Mouse (Mus musculus): Measurements from ENCODE around the gene Ppm1g. TPM values are rescaled to one million over a fixed set of nuclear protein-coding genes. Genes with fewer than 3 reads are reported as not detected.
A peak's percentile ranks its signal among the peaks of the same experiment; 100 is the strongest.

Gene Ppm1g
- polyA plus RNA-seq, 1 experiment from 2014 or later = 145 TPM

DNA sequence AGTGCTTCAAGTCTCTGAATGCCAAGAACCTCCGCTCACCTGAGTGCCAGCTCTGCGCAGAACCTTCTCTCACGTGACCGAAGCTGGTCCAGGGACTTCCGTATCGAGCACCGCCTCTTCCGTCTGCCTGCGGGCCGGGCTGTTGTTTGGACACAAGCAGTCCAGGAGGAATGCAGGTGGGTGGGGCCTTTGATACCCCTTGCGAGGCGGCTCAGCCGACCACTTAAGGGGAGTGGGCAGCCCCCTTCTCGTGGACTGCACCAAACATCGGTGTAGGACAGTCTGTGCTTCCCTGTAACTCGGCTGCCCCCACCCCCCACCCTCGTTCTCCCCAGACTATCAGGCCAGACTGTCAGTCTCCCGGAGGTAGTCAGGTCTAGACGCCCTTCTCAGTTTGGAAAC is 66.3 kb downstream of the Ppm1g start, which contains the start of gene Mpv17:
Gene Mpv17, minus strand, starts transcription at position 100 of the 402 bp plus-strand sequence.
- under 1% methylated on average over 19 of the region's 19 CpGs for WGBS
- Histone ChIP-seq H3K36me3 (ENCODE audit: control insufficient read depth, insufficient read depth, low read length) (peaks cover 34% of the 10 kb centered on the region), H3K9ac (ENCODE audit: low read depth, low read length) (peak within 1 kb of the TSS; percentile 65)

DNA sequence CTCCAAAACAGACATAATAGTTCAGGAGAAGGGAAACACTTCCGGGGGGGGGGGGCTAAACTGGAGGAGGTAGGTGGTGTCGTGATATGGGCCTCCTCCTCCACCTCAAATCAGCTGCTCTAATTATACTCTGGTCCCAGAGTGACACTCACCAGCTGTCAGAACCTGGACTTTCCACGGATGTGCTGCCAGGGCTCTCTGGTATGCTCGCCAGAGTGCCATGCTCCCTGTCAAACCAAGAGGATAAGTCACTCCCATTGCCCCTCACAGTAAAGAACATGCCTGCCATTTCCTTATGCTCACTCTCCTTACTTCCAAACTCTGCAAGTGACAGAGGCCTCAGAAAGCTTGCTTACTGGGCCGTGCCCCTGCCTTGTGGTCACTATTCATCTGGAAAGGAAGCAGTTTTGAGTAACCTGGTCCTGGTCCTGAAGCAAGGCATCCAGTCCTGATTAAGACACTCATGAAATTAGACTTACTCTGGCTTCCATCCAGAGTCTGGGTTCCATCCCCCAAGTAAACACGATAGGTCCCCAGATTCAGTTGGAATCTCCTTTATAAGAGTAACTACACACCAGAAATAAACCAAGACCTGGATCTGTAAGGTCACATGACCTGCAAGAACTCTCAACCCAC is 66.9 kb downstream of the Ppm1g start:
- peaks cover 29% of the 10 kb centered on the region for H3K36me3 ChIP-seq (ENCODE audit: control insufficient read depth, insufficient read depth, low read length)
- H3K4me3 ChIP-seq (ENCODE audit: low read length) = peak overlapping the region; percentile 58
- H3K27me3 ChIP-seq (ENCODE audit: control insufficient read depth, insufficient read depth, low read length) = no peaks in the 10 kb centered on the region
- WGBS = 34% methylated on average over 6 of the region's 6 CpGs
- no peak overlapping the region for H3K27ac ChIP-seq (ENCODE audit: low read depth, low read length)
- peaks cover 5% of the 10 kb centered on the region for H3K4me1 ChIP-seq (ENCODE audit: control insufficient read depth, insufficient read depth, low read length)
- H3K4me2 ChIP-seq (replicated peaks; ENCODE audit: low read depth, low read length) = peak overlapping the region; percentile 80
- H3K9ac ChIP-seq (ENCODE audit: low read depth, low read length) = peak overlapping the region; percentile 65
- no peaks in the 10 kb centered on the region for H3K9me3 ChIP-seq (ENCODE audit: control insufficient read depth, low read length)
- ATAC-seq (ENCODE audit: low FRiP score, low TSS enrichment) = peak; percentile 30; the same call in 1 of the 2 replicates

More for the DNA sequence above, 66.3 kb downstream of the Ppm1g start, which contains the start of gene Mpv17:
- Histone ChIP-seq H3K27me3 (ENCODE audit: control insufficient read depth, insufficient read depth, low read length) (no peaks in the 10 kb centered on the region), H3K4me3 (ENCODE audit: low read length) (peak within 1 kb of the TSS; percentile 58), H3K4me1 (ENCODE audit: control insufficient read depth, insufficient read depth, low read length) (peaks cover 5% of the 10 kb centered on the region), H3K27ac (ENCODE audit: low read depth, low read length) (no peak within 1 kb of the TSS), H3K9me3 (ENCODE audit: control insufficient read depth, low read length) (no peaks in the 10 kb centered on the region), H3K4me2 (replicated peaks; ENCODE audit: low read depth, low read length) (peak within 1 kb of the TSS; percentile 80)
- peak; percentile 92 for ATAC-seq (ENCODE audit: low FRiP score, low TSS enrichment)

Other genes with a start within 250 kb of the Ppm1g start
- gene Atraid, start 172.4 kb downstream of the Ppm1g start, polyA plus RNA-seq (2014; fragmentation: Nextera tagmentation; extraction: Ambion mirVana) = 144 and 160 TPM in 2 replicates
- 5.5 and 10.9 TPM in 2 replicates for gene Slc5a6, start 171.8 kb downstream of the Ppm1g start, polyA plus RNA-seq (2014; fragmentation: Nextera tagmentation; extraction: Ambion mirVana)
- 35.4 and 40.5 TPM in 2 replicates for gene Cad, start 165.9 kb downstream of the Ppm1g start, polyA plus RNA-seq (2014; fragmentation: Nextera tagmentation; extraction: Ambion mirVana)
- gene Dnajc5g, start 114.4 kb downstream of the Ppm1g start, polyA plus RNA-seq (2014; fragmentation: Nextera tagmentation; extraction: Ambion mirVana) = not detected in 2 replicates
- gene Slc30a3, start 112.5 kb downstream of the Ppm1g start, polyA plus RNA-seq (2014; fragmentation: Nextera tagmentation; extraction: Ambion mirVana) = 1.9 and 3.4 TPM in 2 replicates
- not detected in 2 replicates for gene Trim54, start 104.0 kb downstream of the Ppm1g start, polyA plus RNA-seq (2014; fragmentation: Nextera tagmentation; extraction: Ambion mirVana)
- not detected in 2 replicates for gene Ucn, start 81.9 kb downstream of the Ppm1g start, polyA plus RNA-seq (2014; fragmentation: Nextera tagmentation; extraction: Ambion mirVana)
- gene Mpv17, start 66.4 kb downstream of the Ppm1g start, polyA plus RNA-seq (2014; fragmentation: Nextera tagmentation; extraction: Ambion mirVana) = 67.5 and 68.3 TPM in 2 replicates
- gene Gm29609, start 40.8 kb downstream of the Ppm1g start, polyA plus RNA-seq (2014; fragmentation: Nextera tagmentation; extraction: Ambion mirVana) = 1.4 and 1.6 TPM in 2 replicates
- 51.6 and 85.6 TPM in 2 replicates for gene Gtf3c2, start 40.5 kb downstream of the Ppm1g start, polyA plus RNA-seq (2014; fragmentation: Nextera tagmentation; extraction: Ambion mirVana)
- 110 and 133 TPM in 2 replicates for gene Snx17, start 27.5 kb downstream of the Ppm1g start, polyA plus RNA-seq (2014; fragmentation: Nextera tagmentation; extraction: Ambion mirVana)
- gene Eif2b4, start 27.3 kb downstream of the Ppm1g start, polyA plus RNA-seq (2014; fragmentation: Nextera tagmentation; extraction: Ambion mirVana) = 60.1 and 67.3 TPM in 2 replicates
- 6.7 and 9.0 TPM in 2 replicates for gene Zfp513, start 18.4 kb downstream of the Ppm1g start, polyA plus RNA-seq (2014; fragmentation: Nextera tagmentation; extraction: Ambion mirVana)
- gene Nrbp1, start 20.2 kb upstream of the Ppm1g start, polyA plus RNA-seq (2014; fragmentation: Nextera tagmentation; extraction: Ambion mirVana) = 115 and 153 TPM in 2 replicates
- 0.39 and 0.72 TPM in 2 replicates for gene Gm9970, start 20.5 kb upstream of the Ppm1g start, polyA plus RNA-seq (2014; fragmentation: Nextera tagmentation; extraction: Ambion mirVana)
- 28.0 and 31.8 TPM in 2 replicates for gene Krtcap3, start 31.0 kb upstream of the Ppm1g start, polyA plus RNA-seq (2014; fragmentation: Nextera tagmentation; extraction: Ambion mirVana)
- 26.3 and 31.9 TPM in 2 replicates for gene Ift172, start 70.4 kb upstream of the Ppm1g start, polyA plus RNA-seq (2014; fragmentation: Nextera tagmentation; extraction: Ambion mirVana)
- 42.8 and 55.6 TPM in 2 replicates for gene Fndc4, start 75.4 kb upstream of the Ppm1g start, polyA plus RNA-seq (2014; fragmentation: Nextera tagmentation; extraction: Ambion mirVana)
- 0.76 TPM in 1 of 2 replicates, not detected in the other for gene Gckr, start 76.8 kb upstream of the Ppm1g start, polyA plus RNA-seq (2014; fragmentation: Nextera tagmentation; extraction: Ambion mirVana)
- gene Zfp512, start 231.7 kb upstream of the Ppm1g start, polyA plus RNA-seq (2014; fragmentation: Nextera tagmentation; extraction: Ambion mirVana) = 27.4 and 55.0 TPM in 2 replicates